Mouse (Mus musculus) spleen, postnatal 10 days (tissue): ENCODE results near the gene 2410002F23Rik.
A peak's percentile ranks its signal among the peaks of the same experiment; 100 is the strongest.
"Not testable (repeated sequence)": the region's sequence is repeated elsewhere in the genome, so short reads cannot be mapped to it uniquely, and the experiment has no call there.

Source experiments
- DNase-seq, 2 experiments: peaks; one replicate each; pipeline ENCODE4 v3.0.0; 2021 to 2022; ENCODE audit warnings: low spot score in 2 of 2

2410002F23Rik gene

DNA sequence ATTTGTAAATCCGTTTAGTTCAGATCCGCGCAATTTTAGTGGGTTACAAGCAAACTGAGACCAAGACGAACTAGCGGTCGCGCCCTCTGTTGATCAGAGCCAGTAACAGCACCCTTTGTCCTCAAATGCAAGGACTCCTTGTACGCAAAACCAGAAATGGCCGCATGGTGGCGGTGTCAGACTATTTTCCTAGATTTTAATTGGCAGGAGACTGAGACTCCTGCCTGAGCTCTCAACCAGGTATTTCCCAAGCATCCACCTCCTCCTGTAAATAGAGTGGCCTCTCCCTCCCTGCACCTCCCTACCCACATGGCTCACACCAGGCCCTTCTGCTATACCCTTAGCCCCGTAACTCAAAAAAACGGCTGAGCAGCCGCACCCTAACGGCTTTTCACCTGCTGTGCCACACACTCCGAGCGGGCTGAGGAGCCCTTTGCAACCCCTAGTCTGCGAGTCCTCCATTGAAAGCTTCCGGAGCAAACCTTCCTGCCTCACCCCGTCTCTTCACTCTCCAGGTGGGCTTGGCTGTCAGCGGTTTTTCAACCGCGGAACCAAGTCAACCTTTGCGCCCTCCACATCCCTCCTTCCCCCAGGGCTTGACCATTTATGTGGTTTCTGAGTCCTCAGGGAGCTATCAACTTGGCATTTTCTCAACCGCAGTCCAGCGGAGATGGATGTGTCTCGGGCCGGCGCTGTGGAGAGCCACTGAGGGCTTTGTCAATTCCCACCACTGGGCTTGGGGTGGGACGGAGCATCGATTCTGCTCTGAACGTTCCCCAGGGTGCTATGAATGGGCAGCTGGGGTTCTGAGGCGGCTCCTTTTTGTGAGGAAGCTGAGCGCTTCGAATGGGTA lies 16.5 kb downstream of the 2410002F23Rik start:
- peak; percentile 89 to 94 for DNase-seq

GRCm38 (mm10) chr7:44268117-44268516 lies 21.6 kb downstream of the 2410002F23Rik start:
- DNase-seq = no peak

DNA sequence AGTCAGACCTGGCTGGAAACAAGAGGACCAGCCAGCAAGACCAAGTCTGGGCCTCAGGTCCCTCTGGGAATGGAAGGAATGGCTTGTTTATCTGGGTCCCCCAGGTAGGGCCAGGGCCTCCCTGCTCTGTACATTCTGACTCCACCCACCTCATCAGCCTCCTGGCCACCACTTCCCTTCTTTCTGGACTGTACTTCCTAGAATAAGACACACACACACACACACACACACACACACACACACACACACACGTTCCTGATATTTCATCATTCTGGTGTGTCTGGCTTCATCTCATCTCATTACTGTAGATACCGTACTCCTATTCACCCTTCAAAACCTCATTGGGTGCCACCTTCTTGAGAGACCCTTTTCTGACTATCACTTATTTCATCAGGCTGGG lies 22.9 kb downstream of the 2410002F23Rik start:
- DNase-seq = no peak

GRCm38 (mm10) chr7:44271309-44271708 lies 24.8 kb downstream of the 2410002F23Rik start:
- no peak for DNase-seq

- DNase-seq = no peak
These were observed 26.0 kb downstream of the 2410002F23Rik start for GRCm38 (mm10) chr7:44272546-44272945.

DNA sequence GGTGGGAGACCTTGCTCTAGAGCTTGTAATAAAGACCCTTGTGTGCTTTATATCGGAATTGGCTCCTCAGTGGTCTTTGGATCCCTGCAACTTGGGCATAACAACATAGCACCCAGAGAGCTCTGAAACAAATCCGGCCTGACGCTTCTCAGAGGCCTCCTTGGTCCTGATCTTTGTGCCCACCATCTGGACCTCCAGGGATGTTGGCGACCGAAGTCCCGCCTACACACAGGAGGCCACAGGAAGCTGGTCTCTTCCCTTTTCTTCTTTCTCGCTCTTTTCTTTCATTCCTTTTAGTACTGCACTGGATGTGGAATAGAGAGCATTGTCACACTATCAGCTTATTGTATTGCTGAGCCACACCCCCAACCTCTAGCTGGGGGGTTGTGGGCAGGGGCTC lies 26.9 kb downstream of the 2410002F23Rik start:
- no peak for DNase-seq

- no peak for DNase-seq
These were observed 27.6 kb downstream of the 2410002F23Rik start for GRCm38 (mm10) chr7:44274096-44274495.

DNA sequence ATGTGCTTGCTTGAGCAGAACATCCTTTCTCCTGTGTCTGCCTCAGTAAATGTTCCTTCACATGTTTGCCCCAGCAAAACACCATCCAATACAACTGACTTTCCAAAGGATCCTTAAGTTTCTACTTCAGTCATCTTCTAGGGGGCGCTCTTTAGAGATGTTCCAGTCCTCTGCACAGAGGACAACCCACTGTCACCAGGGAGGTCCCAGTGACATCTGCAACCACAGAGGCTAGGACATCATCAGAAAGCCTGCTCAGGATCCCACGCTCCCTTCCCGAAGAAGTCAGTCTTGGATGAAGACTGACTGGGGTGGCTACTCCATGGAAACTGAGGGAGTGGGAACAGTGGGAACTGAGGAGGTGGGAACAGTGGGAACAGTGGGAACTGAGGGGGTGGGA lies 29.0 kb downstream of the 2410002F23Rik start:
- no peak for DNase-seq

DNA sequence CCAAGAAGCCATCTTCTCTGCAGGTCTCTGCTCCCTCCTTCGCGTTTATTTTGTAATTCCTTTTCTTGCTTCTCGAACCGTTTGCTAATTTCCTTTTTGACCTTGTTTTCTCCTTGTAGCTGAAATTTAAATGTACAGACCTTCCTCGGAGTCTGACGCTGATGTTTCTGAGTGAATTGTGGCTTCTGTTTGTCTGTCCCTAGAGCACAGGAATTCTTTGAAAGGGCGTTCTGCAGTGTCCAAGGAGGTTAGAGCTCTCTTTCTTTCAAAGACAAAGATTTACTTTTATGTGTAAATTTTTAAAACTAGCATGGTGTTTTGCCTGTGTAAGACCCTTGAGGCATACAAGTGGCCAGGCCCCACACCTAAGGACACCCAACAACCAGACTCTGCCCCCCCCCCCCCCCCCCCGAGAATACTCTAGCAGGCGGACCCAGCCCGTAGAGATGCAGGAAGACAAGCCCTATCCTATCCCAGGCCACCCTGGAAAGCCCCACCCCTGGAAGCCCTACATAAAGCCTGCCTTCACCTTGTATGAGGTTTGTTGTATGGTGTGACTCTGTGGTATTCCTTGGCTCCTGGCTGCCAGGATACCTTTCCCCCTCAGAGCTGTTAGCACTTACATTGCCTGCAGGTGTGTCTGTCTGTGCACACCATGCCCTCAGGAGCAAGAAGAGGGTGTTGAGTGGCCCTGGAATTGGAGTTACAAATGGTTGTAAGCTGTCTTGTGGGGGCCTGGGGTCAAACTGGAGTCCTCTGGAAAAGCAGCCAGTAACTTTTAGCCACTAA lies 30.1 kb downstream of the 2410002F23Rik start:
- DNase-seq = no peak

GRCm38 (mm10) chr7:44277250-44277622 lies 30.7 kb downstream of the 2410002F23Rik start:
- DNase-seq = peak in 1 of 2 experiments; percentile 58

DNA sequence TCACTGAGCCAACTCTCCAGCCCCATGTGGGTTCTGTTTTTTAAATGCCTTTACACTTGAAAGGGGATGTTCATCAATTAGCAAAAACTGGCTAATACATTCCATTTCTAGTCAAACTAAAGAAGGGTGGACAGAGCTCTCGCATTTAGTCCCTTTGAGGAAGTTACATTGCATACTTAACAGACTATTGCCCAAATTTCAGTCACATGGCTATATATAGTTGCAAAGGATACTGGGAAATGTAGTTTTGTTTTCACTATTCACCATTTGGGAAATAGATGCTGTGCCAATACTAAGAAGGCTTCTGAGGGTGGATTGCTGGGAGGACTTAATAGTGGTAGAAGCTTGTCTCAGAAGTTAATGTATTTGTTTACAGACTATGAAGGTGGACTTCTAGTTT lies 34.4 kb downstream of the 2410002F23Rik start:
- DNase-seq = no peak

DNA sequence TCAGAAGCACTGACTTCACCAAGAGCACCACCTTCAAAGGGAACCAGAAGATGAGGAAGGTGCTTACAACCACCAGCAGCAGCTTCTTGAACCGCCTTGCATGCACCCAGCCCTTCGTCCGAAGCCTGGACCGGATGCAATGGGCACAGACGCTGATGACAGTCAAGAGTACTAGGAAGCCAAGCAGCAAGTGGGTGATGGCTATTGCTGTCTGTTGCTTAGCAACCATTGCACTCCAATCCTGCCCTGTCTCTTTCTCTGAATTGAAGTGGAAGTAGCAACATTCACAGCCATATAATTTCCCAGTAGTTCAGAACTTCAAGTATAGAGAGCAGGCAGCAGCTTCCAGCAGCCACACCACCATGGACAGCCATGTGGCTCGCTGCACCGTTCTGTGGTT lies 35.1 kb downstream of the 2410002F23Rik start:
- no peak for DNase-seq

DNA sequence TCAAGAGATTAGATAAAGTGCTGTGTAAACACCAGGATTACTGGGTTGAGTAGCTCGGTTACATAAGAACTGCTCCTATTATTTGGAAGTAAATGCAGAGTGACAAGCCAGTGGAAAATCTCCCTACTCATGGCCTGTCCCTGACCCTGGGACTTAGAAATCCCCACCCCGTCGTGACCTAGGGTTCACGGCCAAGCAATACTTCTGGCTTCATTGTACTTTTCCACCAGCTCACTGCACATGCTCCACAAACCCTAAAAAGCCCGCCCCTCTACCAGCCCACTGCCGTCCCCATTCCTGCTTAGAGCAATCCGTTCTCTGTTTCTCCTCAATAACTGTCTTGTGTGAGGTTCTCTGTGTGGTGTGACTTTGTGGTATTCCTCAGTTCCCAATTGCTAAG lies 41.2 kb downstream of the 2410002F23Rik start:
- no peak for DNase-seq

GRCm38 (mm10) chr7:44290986-44291385 lies 44.5 kb downstream of the 2410002F23Rik start:
- no peak for DNase-seq

GRCm38 (mm10) chr7:44291418-44291817 lies 44.9 kb downstream of the 2410002F23Rik start:
- DNase-seq = no peak

DNA sequence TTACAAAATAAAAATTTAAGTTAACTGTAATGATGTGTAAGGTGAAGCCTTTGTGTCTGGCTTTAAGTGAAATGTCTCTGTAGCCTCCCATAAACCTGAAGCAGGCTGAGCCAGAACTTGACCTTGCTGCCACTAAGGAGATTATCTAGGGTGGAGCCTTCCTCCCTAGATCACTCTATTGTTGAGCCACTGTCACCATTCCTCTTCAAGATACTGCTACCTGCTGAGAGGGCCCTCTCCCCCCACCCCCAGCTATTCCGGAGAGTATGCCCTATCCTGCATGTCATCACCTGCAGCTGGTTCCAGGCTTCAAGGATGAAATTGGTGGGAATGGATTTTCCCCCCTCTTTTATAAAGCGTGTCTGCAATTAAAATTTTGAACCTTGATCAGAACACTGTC lies 51.0 kb downstream of the 2410002F23Rik start:
- DNase-seq = not testable (repeated sequence)
